Mouse (Mus musculus) urinary bladder, adult 2 months (tissue): ENCODE data around the gene Crybb2. TPM values are rescaled to one million over a fixed set of nuclear protein-coding genes. Genes with fewer than 3 reads are reported as not detected.
A peak's percentile ranks its signal among the peaks of the same experiment; 100 is the strongest.

Experiments
- DNase-seq: peaks from one replicate; pipeline ENCODE4 v3.0.0; 2022; ENCODE audit warnings: low spot score
- polyA plus RNA-seq: library from polyadenylated mRNA; depleted of rRNA; stranded (reverse); fragments of >200 nt; gene quantifications from 2 replicates; pipeline ENCODE4 v1.2.3, GENCODE M21; 2012

Crybb2 gene
- polyA plus RNA-seq, 1 experiment, result not detected

DNA sequence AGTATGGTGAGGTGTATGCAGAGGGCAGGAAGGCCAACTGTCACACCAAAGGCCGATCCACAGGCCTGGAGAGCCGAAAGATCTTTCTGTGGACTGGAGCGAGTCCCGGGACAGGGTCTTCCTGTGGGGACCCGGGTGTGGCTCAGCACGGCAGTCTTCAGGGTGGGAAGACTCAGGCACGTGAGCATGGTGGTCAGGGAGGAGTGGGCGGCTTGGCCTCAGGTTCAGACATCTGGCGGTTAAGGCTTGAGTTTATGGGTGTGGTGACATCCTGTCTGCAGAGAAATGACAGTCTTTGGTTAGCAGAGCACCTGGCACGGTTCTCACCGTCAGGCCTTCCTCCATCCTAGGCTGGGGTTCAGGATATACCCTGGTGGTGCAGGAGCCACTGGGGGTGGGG is 20.8 kb upstream of the Crybb2 start:
- no peak for DNase-seq

DNA sequence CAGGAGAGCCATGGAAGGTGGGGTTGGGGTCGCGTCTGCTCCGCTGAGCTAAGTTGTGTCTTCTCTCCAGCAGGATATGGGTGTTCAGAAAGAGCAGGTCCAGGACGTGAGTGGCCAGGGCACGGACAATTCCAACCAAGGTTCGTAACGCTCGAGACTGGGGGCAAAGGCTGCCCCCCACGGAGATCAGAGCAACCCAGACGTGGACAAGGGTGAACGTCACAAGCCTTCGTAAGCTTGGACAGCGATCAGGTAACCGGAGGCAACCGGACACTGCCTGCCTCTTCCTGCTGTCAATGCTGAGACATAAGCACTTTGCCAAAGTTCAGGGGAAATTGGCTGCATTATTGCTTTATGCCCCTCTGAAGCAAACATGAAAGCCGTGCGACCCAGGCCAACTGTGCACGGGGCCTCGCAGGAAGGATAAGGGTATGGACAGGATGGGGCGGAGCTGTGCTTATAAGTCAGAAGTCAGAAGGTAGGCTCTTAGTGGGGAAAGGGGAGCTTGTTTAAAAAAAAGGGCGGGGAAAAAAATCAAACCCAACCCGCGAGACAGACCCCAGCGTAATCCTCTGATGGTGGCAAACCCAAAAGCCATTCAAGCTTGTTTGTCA is 20.3 kb upstream of the Crybb2 start:
- no peak for DNase-seq

DNA sequence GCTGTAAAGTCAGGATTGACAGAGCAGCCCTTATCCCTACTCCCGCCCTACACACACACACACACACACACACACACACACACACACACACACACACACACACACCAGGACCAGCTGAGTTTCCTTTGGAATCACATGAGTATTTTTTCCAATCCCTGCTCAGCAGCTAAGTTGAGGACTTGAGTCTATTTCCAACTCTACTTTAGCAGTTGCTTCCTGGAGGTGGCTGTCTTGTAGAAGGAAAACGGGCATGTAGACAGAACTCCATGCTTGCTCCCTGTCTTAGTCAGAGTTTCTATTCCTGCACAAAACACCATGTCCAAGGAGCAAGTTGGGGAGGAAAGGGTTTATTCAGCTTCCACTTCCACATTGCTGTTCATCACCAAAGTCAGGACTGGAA is 17.5 kb upstream of the Crybb2 start:
- DNase-seq, result no peak

DNA sequence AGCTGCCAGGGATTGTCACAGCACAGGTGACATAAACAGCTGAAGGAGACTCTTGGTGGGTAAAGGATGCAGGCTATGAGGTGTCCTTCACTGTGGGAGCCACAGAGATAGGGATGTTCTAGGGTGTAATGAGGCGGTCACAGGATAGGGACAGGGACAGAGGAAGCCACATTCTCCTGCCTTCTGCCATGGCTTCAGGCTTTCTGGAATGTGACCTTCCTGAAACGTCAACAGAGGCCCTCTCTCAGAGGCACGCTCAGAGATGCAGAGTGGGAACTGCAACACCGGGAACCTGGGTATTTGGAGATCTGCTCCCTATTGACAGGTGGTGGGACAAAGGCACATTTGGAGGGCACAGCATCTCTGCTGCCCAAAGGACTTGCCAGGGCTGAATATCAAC is 17.1 kb upstream of the Crybb2 start:
- DNase-seq, result no peak

DNA sequence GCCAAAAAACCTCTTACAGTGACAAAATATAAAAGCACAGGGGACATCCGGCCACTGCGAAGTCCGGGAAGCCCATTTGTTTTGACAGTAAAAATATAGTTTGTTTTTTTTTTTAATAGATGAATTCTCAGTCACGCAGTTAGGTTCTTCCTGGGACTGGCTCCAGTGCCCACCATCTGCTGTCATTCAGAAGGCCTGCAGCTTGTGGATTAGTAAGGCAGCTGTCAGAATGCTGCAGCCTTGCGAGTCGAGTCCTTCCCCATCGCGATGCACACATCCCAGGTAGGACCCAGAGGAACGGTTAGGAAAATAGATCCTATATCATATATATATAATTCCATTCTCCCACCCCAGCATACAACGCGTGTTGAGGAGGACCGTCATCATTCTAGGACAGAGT is 16.5 kb upstream of the Crybb2 start:
- no peak for DNase-seq

GRCm38 (mm10) chr5:113085931-113086330 is 16.0 kb upstream of the Crybb2 start:
- DNase-seq, result no peak

DNA sequence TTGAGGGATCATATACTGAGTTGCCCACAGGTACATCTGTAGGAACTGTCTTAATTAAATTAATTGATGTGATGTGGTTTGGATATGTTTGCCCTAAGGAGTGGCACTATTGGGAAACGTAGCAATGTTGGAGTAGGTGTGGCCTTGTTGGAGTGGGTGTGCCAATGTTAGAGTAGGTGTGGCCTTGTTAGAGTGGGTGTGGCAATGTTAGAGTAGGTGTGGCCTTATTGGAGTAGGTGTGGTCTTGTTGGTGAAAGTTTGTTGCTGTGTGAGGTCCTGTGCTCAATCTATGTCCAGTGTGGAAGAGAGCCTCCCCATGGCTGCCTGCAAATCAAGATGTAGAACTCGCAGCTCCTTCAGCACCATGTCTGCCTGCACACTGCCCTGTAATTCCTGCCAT is 14.4 kb upstream of the Crybb2 start:
- DNase-seq, result no peak

DNA sequence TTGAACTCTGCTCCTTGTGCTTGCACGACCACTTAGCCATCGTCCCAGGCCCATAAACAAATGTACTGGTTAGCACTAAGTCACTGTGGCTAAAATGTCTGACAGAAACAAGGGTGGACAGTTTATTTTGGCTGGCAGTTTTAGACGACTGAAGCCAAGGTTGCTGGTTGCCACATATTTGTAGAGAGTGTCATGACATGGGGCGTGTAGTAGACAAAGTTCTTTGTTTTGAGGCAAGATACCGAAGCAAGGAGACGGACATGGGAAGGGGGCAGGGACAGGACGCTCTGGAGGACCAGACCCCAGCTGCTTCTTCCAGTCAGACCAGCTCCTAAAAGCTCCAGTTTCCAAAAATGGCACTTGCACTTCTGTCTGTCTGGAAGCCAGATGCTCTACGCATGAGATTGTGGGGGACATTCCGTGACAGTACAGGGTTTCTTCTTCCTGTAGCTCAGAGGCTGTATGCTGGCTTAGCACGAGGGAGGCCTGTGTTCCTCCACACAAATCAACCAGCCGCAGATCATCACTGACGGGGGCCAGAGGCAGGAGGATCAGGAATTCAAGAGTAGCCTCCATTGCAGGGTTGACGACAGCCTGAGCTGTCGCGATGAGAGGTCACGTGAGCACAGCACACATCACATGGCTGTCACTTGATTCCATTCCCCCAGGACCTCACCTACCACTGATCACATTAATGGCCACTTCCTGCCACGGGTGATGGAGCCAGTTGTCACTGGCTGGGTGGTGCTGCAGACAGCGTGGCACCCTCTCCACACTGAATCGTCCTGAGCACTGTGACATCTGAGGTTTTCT is 12.6 kb upstream of the Crybb2 start:
- DNase-seq, result no peak

- no peak for DNase-seq
Measured at GRCm38 (mm10) chr5:113081439-113081838, 11.5 kb upstream of the Crybb2 start, which contains the start of gene Crybb3. Gene Crybb3, minus strand, starts transcription at chr5:113081584.

DNA sequence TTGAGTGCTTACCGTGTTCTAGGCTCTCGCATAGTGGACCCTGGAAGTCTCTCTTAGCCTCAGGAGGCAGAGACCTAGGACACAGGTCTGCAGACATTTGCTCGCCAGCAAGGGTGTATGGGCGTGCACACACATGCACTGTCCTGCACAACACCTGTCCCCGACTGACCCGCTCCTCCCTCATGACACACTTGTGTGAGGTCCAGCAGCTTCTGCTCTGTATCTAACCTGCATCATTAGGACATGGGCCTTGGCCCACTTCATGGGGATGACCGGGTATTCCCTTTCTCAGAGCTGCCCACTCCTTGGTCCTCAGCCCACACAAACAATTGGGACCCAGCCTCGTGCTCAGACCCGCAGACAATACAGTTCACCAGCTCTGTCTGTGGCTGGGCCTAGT is 11.1 kb upstream of the Crybb2 start:
- no peak for DNase-seq

GRCm38 (mm10) chr5:113079783-113080182 is 9.9 kb upstream of the Crybb2 start:
- no peak for DNase-seq

GRCm38 (mm10) chr5:113078686-113079085 is 8.8 kb upstream of the Crybb2 start:
- DNase-seq, result no peak

DNA sequence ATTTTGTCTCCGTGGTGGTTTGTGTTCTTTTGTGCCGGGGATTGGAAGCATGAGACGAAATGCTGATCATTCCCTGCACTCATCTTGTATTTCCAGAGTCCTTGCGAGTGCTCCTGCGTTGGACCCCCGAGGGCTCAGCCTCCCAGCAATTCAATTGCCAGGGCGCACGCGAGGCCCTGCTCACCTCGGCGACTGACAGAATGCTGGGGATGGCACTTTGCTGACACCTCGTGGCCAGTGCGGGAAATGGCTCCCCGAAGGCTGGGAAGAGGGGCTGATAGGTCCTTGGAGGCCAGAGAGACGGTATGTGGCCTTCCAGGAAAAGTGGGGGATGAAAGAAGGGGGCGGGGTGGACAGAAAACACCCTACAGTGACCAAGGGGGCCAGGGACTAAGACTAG is 15.6 kb downstream of the Crybb2 start:
- peak; percentile 69 for DNase-seq

GRCm38 (mm10) chr5:113050581-113051185 is 19.2 kb downstream of the Crybb2 start:
- DNase-seq, result no peak

DNA sequence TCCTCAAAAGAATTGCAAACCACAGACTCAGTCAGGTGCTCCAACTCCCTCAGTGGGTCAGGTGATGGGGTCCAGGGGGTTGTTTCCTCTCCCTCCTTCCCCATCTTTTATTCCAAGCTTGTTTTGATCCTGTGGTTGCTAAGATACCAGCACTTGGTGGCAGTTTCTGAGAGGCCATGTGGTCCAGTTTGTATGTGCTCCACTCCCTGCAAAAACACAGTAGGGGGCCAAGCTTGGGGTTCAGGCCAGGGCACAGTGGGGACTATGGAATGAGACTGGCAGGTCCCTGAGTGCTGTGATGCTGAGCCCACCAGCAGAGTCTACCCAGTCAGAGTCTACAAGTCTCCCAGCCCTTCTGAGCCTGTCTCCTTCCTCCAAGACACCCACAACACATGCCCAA is 20.0 kb downstream of the Crybb2 start:
- DNase-seq, result no peak

- DNase-seq, result no peak
Measured at GRCm38 (mm10) chr5:113045511-113046273, 24.2 kb downstream of the Crybb2 start.

- no peak for DNase-seq
Measured at GRCm38 (mm10) chr5:113043531-113043930, 26.4 kb downstream of the Crybb2 start.

GRCm38 (mm10) chr5:113041567-113042071 is 28.3 kb downstream of the Crybb2 start:
- no peak for DNase-seq

DNA sequence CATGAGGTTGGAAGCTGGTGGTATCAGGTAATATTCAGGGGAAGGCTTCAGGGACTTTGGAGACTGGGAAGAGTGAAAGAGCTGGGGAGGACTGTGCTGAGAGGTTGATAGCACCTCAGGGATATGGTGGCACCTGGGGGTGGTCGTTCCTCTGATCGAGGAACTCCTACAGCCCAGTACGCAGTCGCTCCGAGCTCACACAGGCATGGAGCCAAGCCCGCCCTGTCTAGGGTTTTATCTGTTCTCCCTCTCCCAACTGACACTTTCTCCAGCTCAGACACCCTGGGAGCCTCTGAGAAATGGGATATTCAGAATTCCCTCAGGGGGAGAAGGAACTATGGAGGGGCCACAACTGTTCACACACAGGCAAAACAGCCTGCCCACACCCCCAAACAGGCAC is 29.1 kb downstream of the Crybb2 start:
- DNase-seq, result no peak

GRCm38 (mm10) chr5:113038601-113039000 is 31.3 kb downstream of the Crybb2 start:
- no peak for DNase-seq

DNA sequence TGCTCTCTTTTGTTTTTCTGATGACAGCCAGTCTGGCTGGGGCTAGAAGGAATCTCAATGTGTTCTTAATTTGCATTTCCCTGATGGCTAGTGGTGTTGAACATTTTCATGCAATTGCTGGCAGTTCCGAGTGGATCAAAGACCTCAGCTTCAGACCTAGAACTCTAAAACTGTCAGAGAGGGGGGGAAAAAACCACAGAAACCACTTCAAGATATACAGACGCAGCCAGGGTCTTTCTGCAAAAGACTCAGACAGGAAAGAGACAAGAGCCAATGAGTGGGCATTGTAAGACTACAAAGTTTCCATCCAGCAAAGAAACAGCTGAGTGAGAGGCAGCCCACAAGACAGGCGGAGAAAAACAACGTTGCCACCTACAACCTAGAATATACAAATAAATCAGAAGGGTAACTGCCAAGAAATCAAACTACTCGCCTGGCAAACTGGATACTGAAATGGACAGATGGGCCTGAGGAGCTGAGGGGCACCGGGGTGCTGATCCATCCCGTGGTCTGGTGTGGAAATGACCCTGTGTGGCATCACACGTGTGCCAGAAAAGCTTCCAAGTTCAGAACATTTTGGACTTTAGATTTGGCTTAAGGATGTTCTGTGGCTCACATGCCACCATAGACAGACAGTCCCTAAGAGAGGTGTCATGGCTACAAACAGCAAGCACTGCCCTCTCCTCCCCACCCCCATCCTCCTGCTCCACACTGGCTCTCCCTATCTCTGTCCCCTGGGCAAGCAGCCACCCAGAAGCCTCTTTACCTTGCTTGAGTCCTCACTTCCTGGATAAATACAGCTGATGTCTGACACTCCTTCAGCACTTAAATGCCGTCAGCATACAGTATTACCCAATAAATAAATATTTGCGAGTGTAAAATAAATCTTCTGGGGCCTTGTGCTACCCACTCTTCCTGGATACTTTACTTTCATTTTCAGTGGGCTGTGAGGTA is 34.5 kb downstream of the Crybb2 start:
- no peak for DNase-seq
